In the genomic region with DNA sequence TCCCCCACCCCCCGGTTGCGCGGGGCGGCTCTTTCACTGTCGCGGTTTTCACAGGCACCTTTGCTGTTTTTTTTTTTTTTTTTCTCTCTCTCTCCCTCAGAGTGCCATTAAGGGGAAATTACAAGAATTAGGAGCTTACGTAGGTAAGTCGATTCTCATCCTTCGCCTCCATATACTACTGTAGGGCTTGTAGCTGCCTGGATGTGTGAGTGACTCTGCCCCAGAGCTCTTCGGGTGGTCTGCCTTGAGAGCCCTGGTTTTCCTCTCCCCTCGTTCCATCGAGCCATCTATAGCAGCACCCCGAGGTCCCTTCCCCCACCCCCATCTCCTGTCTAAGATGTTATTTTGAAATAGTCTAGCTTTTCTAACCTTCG, we compare ENCODE assay signal across 8 mouse cellular contexts. TPM values are rescaled to one million over a fixed set of nuclear protein-coding genes. Genes with fewer than 3 reads are reported as not detected.
A peak's percentile ranks its signal among the peaks of the same experiment; 100 is the strongest.
DNase-seq lines count a peak whose midpoint lies in the region; ATAC-seq lines count a peak whose summit lies in the region.

No protein-coding gene starts in this region.

- H3K4me3 ChIP-seq in megakaryocyte, embryonic 14.5 days (replicated peaks): peak overlapping the region; percentile 94
- peak overlapping the region; percentile 87 for H3K4me3 ChIP-seq in liver, embryonic 16.5 days (ENCODE audit: low read depth, low read length)

- H3K9ac ChIP-seq in liver, embryonic 16.5 days (ENCODE audit: low read depth, low read length): peak overlapping the region; percentile 85

- peaks cover 4% of the 10 kb centered on the region for H3K27me3 ChIP-seq in megakaryocyte, embryonic 14.5 days (replicated peaks)
- H3K27me3 ChIP-seq in liver, embryonic 16.5 days (ENCODE audit: control insufficient read depth, insufficient read depth, low read depth, low read length): no peaks in the 10 kb centered on the region

- under 1% methylated on average over 14 of the region's 14 CpGs for WGBS in liver, embryonic 16.5 days (ENCODE audit: insufficient replicate concordance)

- H3K27ac ChIP-seq in liver, embryonic 16.5 days (ENCODE audit: low read length): peak overlapping the region; percentile 90

- H3K36me3 ChIP-seq in megakaryocyte, embryonic 14.5 days (replicated peaks; ENCODE audit: low read length): peaks cover 24% of the 10 kb centered on the region
- H3K36me3 ChIP-seq in liver, embryonic 16.5 days (ENCODE audit: control insufficient read depth, insufficient read depth): no peaks in the 10 kb centered on the region

- no peak for ATAC-seq in megakaryocyte, adult 5-6 weeks (ENCODE audit: poor library complexity, severe bottlenecking)
- ATAC-seq in liver, embryonic 16.5 days (ENCODE audit: low read depth): no peak

- H3K4me1 ChIP-seq in megakaryocyte, embryonic 14.5 days: peaks cover 50% of the 10 kb centered on the region
- H3K4me1 ChIP-seq in liver, embryonic 16.5 days (ENCODE audit: control insufficient read depth, low read depth, low read length): peaks cover 11% of the 10 kb centered on the region

- H3K4me2 ChIP-seq in liver, embryonic 16.5 days (ENCODE audit: low read depth, low read length): peak overlapping the region; percentile 67

- no peaks in the 10 kb centered on the region for H3K9me3 ChIP-seq in megakaryocyte, embryonic 14.5 days
- H3K9me3 ChIP-seq in liver, embryonic 16.5 days (replicated peaks; ENCODE audit: control insufficient read depth, low read length): no peaks in the 10 kb centered on the region

- DNase-seq in adrenal gland, adult (ENCODE audit: inconsistent age in 2 of 2, low spot score in 1 of 2): peak; percentile 29 to 77
- DNase-seq in adrenal gland, adult 18-20 months (ENCODE audit: low spot score in 2 of 2): no peak
- DNase-seq in forelimb bud, embryonic 11.5 days (ENCODE audit: low read depth, low spot score): peak; percentile 17
- DNase-seq in thymus, postnatal 0 days (ENCODE audit: low spot score): peak; percentile 46
- DNase-seq in MN1 (ENCODE audit: low spot score): no peak

RNA-seq across cellular contexts. Expression of gene Zc3h14, which starts 0.6 kb away (rescaled TPM):
- total RNA-seq in adrenal gland, adult 18-20 months (2021): 10 to 100 TPM; 85.4 to 86.6 TPM
- polyA plus RNA-seq in megakaryocyte, embryonic 14.5 days (2012; ENCODE audit: insufficient read depth, low replicate concordance): 7.4 and 10.2 TPM in 2 replicates
- 102 and 119 TPM in 2 replicates for total RNA-seq in megakaryocyte, adult 5-6 weeks (2015)
- 55.7 and 57.8 TPM in 2 replicates for total RNA-seq in megakaryocyte, adult 5-6 weeks (2017)
- 30.8 and 31.8 TPM in 2 replicates for polyA plus RNA-seq in liver, embryonic 16.5 days (2015; fragmentation: Nextera tagmentation; extraction: Ambion mirVana)
- 96.2 and 101 TPM in 2 replicates for polyA plus RNA-seq in thymus, postnatal 0 days (2015; fragmentation: Nextera tagmentation; extraction: Ambion mirVana)

RNA-seq across cellular contexts. Expression of gene Ptpn21, which starts 10.2 kb away (rescaled TPM):
- total RNA-seq in adrenal gland, adult 18-20 months (2021): 10 to 100 TPM; 16.9 to 21.0 TPM
- polyA plus RNA-seq in megakaryocyte, embryonic 14.5 days (2012; ENCODE audit: insufficient read depth, low replicate concordance): 0.97 TPM in 1 of 2 replicates, not detected in the other
- 1.7 and 2.7 TPM in 2 replicates for total RNA-seq in megakaryocyte, adult 5-6 weeks (2015)
- total RNA-seq in megakaryocyte, adult 5-6 weeks (2017): 1.1 and 1.6 TPM in 2 replicates
- polyA plus RNA-seq in liver, embryonic 16.5 days (2015; fragmentation: Nextera tagmentation; extraction: Ambion mirVana): 2.2 and 2.9 TPM in 2 replicates
- polyA plus RNA-seq in thymus, postnatal 0 days (2015; fragmentation: Nextera tagmentation; extraction: Ambion mirVana): 1.4 and 1.6 TPM in 2 replicates

Comparison
In these comparisons a context has a peak if more than half of its experiments do, and no peak if none do; other contexts are left out.
1. DNase-seq: peak in adrenal gland, adult (2 of 2), forelimb bud, embryonic 11.5 days (single experiment) and thymus, postnatal 0 days (single experiment); none in adrenal gland, adult 18-20 months (0 of 2) and MN1 (single experiment).